Mouse (Mus musculus) midbrain, embryonic 16.5 days (tissue): ENCODE measurements at regions not wholly inside any gene's neighbourhood (a gene's known extent, or its start where the extent isn't known, plus 50 kb on each side); places are given as distances from the start of the nearest gene placed in this dataset.

Source experiments
- ATAC-seq: fragments of 200-750 bp; cut with Nextera tagmentation; 2 replicates; pipeline ENCODE4 v1.8.0; 2017; ENCODE audit warnings: moderate TSS enrichment
- H3K27ac ChIP-seq: fragments of 300-500 bp; sonication (generic); 2 replicates; pipeline ENCODE4 v1.5.1; 2014; ENCODE audit warnings: mild to moderate bottlenecking, low read length, mixed read lengths
- H3K27me3 ChIP-seq: fragments of 300-500 bp; sonication (generic); 2 replicates; pipeline ENCODE4 v1.6.1; 2014; ENCODE audit warnings: low read depth, low read length, mixed read lengths; ENCODE audit not compliant: control insufficient read depth, insufficient read depth
- H3K36me3 ChIP-seq: fragments of 300-500 bp; sonication (generic); 2 replicates; pipeline ENCODE4 v1.6.1; 2014; ENCODE audit warnings: mild to moderate bottlenecking, low read length, moderate library complexity, mixed read lengths; ENCODE audit not compliant: control insufficient read depth, insufficient read depth
- H3K4me1 ChIP-seq: fragments of 300-500 bp; sonication (generic); 2 replicates; pipeline ENCODE4 v1.6.1; 2014; ENCODE audit warnings: mild to moderate bottlenecking, low read length, mixed read lengths; ENCODE audit not compliant: control insufficient read depth, insufficient read depth
- H3K4me2 ChIP-seq: fragments of 300-500 bp; sonication (generic); 2 replicates; pipeline ENCODE4 v1.6.1; 2014; ENCODE audit warnings: mild to moderate bottlenecking, low read length, mixed read lengths
- H3K4me3 ChIP-seq: fragments of 300-500 bp; sonication (generic); 2 replicates; pipeline ENCODE4 v1.5.1; 2014; ENCODE audit warnings: low read depth, mild to moderate bottlenecking, low read length, moderate library complexity, mixed read lengths
- H3K9ac ChIP-seq: fragments of 300-500 bp; sonication (generic); 2 replicates; pipeline ENCODE4 v1.6.1; 2014; ENCODE audit warnings: low read depth, low read length, mixed read lengths
- H3K9me3 ChIP-seq: fragments of 300-500 bp; sonication (generic); replicated peaks from 2 replicates; pipeline ENCODE4 v1.6.1; 2014; ENCODE audit warnings: mild to moderate bottlenecking, low read length, mixed read lengths; ENCODE audit not compliant: control insufficient read depth, poor library complexity, severe bottlenecking
- WGBS: fragments of 180-500 bp; shearing (Covaris S2); extraction: QIAGEN DNeasy Blood & Tissue Kit; methylation state at CpG from one replicate; pipeline ENCODE4 v1.1.7; 2014; 5-methylcytosine and 5-hydroxymethylcytosine counted together

DNA sequence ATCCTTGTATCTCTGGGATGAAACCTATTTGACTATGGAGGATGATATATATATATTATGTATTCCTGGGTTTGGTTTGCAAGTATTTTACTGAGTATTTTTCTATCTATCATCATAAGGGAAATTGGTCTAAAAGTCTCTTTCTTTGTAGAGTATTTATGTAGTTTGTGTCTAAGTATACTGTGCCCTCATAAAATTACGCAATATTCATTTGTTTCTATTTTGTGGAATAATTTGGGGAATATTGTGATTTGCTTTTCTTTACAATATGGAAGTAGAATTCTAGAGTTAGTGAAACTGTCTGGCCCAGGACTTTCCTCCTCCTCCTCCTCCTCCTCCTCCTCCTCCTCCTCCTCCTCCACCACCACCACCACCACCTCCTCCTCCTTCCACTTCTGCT is 640.1 kb downstream of the Slc22a22 start:
- Histone ChIP-seq H3K4me2 (no peak overlapping the region), H3K36me3 (no peaks in the 10 kb centered on the region), H3K9ac (no peak overlapping the region), H3K4me3 (no peak overlapping the region), H3K4me1 (no peaks in the 10 kb centered on the region), H3K27ac (no peak overlapping the region), H3K27me3 (no peaks in the 10 kb centered on the region), H3K9me3 (no peaks in the 10 kb centered on the region)
- no peak for ATAC-seq
- WGBS: 92% methylated on average over 1 of the region's 1 CpGs

DNA sequence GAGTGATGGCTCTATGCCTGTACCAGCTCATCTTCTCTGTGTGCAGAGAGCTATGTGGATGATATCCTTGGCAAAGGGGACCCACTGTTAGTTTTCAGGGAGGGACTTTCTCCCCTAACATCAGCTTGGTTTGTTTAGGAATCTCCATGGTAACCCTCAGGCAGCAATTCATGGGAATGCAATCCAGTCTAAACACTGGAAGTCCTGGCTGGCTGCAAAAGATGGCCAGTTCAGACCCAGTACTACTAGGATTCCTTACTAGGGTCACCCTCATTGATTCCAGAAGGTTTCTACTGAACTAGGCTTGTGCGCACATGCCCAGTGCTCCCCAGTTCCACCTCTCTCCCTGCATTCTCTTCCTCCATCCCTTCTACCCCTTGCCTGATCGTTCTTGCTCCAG is 642.8 kb downstream of the Slc22a22 start:
- WGBS: 91% methylated on average over 2 of the region's 2 CpGs

DNA sequence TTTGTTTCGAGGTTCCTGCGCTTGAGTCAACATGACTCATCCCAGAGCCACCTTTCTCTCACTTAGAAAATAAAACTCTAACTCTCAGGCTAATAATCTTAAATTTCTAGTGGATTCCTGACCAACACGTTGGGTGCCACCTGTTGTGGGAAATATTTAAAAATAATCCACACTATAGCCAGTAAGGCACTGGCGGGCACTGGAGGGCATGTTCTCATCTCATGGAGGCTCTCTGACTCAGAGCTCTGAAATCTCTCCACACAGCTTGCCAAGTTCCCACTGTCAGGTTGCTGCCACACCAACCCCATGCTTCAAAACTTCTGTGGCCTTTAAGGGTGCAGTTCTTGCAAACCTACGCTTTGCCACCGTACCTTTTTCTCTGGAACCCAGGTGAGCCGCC is 644.8 kb downstream of the Slc22a22 start:
- Histone ChIP-seq H3K27ac (no peak overlapping the region), H3K9me3 (no peaks in the 10 kb centered on the region), H3K27me3 (no peaks in the 10 kb centered on the region), H3K36me3 (no peaks in the 10 kb centered on the region), H3K4me2 (no peak overlapping the region), H3K9ac (no peak overlapping the region), H3K4me3 (no peak overlapping the region), H3K4me1 (no peaks in the 10 kb centered on the region)
- 93% methylated on average over 7 of the region's 7 CpGs for WGBS
- ATAC-seq: no peak

More for the DNA sequence above, 642.8 kb downstream of the Slc22a22 start:
- no peak for ATAC-seq
- Histone ChIP-seq H3K9ac (no peak overlapping the region), H3K27ac (no peak overlapping the region), H3K9me3 (no peaks in the 10 kb centered on the region), H3K4me3 (no peak overlapping the region), H3K27me3 (no peaks in the 10 kb centered on the region), H3K36me3 (no peaks in the 10 kb centered on the region), H3K4me1 (no peaks in the 10 kb centered on the region), H3K4me2 (no peak overlapping the region)

DNA sequence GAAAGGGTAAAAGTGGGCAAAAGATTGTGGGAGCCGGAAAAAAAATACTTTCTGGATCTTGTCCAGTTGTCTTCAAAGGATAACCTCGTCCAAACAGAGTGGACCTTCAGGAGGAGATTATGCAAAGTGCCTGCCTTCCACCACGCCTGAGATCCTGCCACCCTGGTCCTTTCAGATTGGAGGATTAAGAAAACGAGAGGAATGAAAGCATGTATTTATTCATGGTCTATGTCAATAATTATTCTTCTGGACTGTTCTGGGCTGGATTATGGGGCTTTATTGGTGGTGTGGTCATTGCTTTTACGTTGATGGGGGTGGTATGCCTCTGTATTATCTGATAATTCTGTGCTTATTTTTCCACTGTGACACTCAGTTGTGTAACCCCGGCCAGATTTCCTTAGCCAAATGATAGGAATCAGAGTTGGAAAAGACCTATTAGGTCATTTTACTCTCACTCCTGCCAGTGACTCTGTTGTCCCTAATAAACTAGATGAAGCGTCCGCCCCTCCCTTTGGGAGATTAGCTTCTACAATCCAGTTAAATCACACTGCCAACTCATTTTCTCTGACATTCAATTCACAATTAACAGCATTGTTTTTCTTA is 656.3 kb downstream of the Slc22a22 start:
- 24% methylated on average over 8 of the region's 8 CpGs for WGBS
- Histone ChIP-seq H3K9ac (no peak overlapping the region), H3K36me3 (no peaks in the 10 kb centered on the region), H3K9me3 (no peaks in the 10 kb centered on the region), H3K27me3 (no peaks in the 10 kb centered on the region), H3K27ac (no peak overlapping the region), H3K4me1 (peaks cover 5% of the 10 kb centered on the region; the same call in 1 of the 2 replicates), H3K4me2 (no peak overlapping the region), H3K4me3 (no peak overlapping the region)
- peak; percentile 85 for ATAC-seq

DNA sequence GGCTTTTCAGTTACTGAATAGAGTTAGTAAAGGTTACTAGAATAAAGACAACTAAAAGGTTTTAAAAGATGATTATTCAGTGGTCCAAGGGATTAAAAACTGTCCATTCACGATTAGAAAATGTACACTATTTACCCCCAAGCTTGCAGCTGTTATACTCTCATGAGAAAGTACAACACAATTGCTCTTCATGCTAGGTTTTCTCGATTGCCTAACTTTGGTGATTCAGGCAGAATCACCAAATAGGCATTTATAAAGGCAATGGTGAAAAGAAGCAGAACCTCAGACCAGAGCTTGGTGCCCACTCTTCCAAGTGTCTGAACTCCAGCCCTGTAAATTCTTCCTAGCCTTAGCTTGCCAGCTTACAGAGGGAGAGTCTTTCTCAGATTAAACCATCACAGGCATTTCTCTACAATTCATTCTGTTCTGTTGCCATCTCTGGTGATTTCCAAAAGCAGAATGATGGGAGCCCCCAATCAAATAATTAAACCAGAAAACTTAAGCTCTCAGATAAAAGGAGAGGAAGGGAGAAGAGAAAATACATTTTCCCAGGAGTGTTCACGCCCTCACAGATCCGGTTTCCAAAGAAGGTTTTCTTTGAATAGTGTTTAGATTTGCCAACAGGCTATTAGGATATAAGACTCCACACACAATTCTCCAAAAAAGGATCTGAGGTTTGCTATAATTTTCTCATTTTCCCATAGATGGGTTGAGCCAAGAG is 657.0 kb downstream of the Slc22a22 start:
- 32% methylated on average over 4 of the region's 4 CpGs for WGBS
- peak; percentile 54; the same call in 1 of the 2 replicates for ATAC-seq
- no peak overlapping the region for H3K9ac ChIP-seq
- no peaks in the 10 kb centered on the region for H3K27me3 ChIP-seq
- no peak overlapping the region for H3K27ac ChIP-seq
- H3K4me2 ChIP-seq: no peak overlapping the region
- peaks cover 5% of the 10 kb centered on the region; the same call in 1 of the 2 replicates for H3K4me1 ChIP-seq
- H3K9me3 ChIP-seq: no peaks in the 10 kb centered on the region
- H3K4me3 ChIP-seq: no peak overlapping the region
- no peaks in the 10 kb centered on the region for H3K36me3 ChIP-seq

DNA sequence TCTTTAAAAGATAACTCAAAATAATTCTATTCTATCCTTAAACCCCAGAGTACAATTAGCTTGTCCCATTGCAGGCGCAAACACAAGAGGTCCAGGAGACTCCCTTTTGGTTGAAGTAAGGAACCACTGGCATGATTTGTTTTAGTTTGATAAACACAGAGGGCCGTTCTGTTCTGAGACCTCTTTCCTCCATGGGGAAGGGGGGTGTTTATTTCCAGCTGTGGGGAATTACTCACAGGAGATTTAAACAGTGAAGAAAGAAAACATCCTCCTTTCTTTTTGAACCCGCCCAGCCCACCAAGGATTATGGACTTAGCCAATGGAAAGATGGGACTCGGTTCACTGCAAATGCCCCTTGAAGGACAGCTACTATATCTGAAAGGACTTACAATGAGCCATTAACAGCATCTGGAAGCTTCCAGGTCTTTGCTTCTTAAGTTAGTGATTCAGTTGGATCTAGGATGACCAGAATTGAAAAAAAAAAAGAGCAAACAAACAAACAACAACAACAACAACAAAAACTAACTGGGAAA is 659.2 kb downstream of the Slc22a22 start:
- no peak for ATAC-seq
- WGBS: 19% methylated on average over 4 of the region's 4 CpGs
- Histone ChIP-seq H3K27ac (no peak overlapping the region), H3K4me3 (no peak overlapping the region), H3K9ac (no peak overlapping the region), H3K4me1 (peaks cover 5% of the 10 kb centered on the region; the same call in 1 of the 2 replicates), H3K27me3 (no peaks in the 10 kb centered on the region), H3K9me3 (no peaks in the 10 kb centered on the region), H3K36me3 (no peaks in the 10 kb centered on the region), H3K4me2 (no peak overlapping the region)

DNA sequence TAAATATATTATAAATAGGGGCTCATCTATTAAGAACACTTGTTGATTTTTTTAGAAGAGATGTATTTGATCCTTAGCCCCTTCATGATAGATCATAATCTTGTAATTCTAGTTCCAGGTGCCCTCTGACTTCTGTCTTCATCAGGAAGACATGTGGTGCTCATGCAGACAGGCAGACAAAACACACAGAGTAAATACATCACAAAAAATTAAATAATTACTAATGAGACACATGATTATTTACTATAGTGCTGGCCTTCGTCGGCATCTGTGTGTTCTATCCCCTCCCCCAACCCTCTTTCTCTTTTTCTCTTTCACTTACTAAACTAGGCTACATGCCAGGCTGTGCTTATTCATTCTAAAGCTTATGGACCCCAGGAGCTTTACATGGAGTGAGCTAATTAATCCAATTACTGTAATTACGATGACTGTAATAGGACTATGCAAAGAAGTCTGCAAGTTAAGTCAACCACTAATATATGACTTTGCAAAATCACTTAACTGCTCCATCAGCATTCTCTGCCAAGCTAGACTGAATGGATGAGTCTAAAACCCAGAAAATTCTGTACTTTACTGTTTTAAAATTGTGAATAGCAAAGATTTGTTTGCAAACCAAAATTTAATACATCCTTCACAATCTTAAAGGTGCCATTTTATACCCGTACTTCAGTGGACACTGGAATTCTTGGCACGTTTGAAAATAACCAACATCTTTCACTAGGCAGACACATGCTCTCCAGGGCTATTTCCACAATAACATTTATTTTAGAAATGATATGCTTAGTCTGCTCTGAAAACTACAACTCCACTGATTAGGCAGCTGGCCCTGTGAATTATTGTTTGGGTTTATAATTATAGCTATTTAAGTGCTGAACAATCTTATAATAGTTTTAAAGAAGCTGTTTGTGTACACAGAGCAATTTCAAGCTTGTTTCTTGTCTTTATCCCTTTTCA is 659.9 kb downstream of the Slc22a22 start:
- Histone ChIP-seq H3K4me2 (no peak overlapping the region), H3K36me3 (no peaks in the 10 kb centered on the region), H3K9ac (no peak overlapping the region), H3K27ac (no peak overlapping the region), H3K9me3 (no peaks in the 10 kb centered on the region), H3K4me3 (no peak overlapping the region), H3K4me1 (peaks cover 5% of the 10 kb centered on the region; the same call in 1 of the 2 replicates), H3K27me3 (no peaks in the 10 kb centered on the region)
- WGBS: 31% methylated on average over 5 of the region's 5 CpGs
- ATAC-seq: peak; percentile 66; the same call in 1 of the 2 replicates

DNA sequence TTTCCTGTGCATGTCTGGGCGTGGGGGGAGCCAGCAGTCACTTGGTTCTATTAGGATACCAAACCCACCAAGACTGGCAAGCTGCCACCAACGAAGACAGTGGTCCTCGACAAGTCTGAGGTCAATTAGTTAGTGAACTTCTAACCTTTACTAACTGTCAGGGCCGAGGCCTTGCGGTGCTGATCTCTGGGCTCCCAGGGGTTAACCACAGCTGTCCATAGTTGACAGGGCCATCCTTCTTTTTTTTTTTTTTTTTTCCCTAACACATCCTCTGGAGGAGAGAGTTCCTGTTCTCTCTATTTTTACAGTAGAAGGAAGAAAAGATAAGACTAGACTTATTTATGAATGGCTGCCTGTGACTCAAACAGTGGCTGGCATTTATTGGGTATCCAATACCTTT is 663.5 kb downstream of the Slc22a22 start:
- no peaks in the 10 kb centered on the region for H3K36me3 ChIP-seq
- no peak overlapping the region for H3K4me2 ChIP-seq
- H3K9me3 ChIP-seq: no peaks in the 10 kb centered on the region
- ATAC-seq: no peak
- H3K27me3 ChIP-seq: no peaks in the 10 kb centered on the region
- 0 out of 2 replicates have a peak, but pooled peaks cover 2% of the 10 kb centered on the region for H3K4me1 ChIP-seq
- no peak overlapping the region for H3K27ac ChIP-seq
- 64% methylated on average over 5 of the region's 5 CpGs for WGBS
- H3K9ac ChIP-seq: no peak overlapping the region
- no peak overlapping the region for H3K4me3 ChIP-seq
